Comparison of ENCODE assay signal across 19 mouse cellular contexts in genomic region chr10:27101800-27102353, GRCm38 (mm10).
DNase-seq lines count a peak whose midpoint lies in the region; ATAC-seq and TF ChIP-seq lines count a peak whose summit lies in the region.
"Had no signal": no experiment of that assay in that cellular context is flagged by ENCODE, and none has a peak within 500 bp of the region (broad histone marks: within the 10 kb centered on the region; RNA-seq: fewer than 3 reads in every experiment).

No protein-coding gene starts in this region.

- H3ac ChIP-seq in myocyte (ENCODE audit: control insufficient read depth, insufficient read length), result no peak overlapping the region

- no peak overlapping the region for H3K4me3 ChIP-seq in kidney, adult 2 months (ENCODE audit: insufficient read depth, low read depth, low read length)
- H3K4me3 ChIP-seq in limb, embryonic 14.5 days (replicated peaks; ENCODE audit: low read length), result no peak overlapping the region
- no peak overlapping the region for H3K4me3 ChIP-seq in limb, embryonic 10.5 days
- H3K4me3 ChIP-seq in myocyte, result no peak overlapping the region
- H3K4me3 ChIP-seq: embryonic facial prominence, embryonic 12.5 days; forebrain, embryonic 10.5 days; gastrocnemius, adult 2 months; heart, embryonic 12.5 days; hindbrain, embryonic 10.5 days had no signal

- H3K9ac ChIP-seq in limb, embryonic 14.5 days (ENCODE audit: low read depth, low read length, severe bottlenecking), result no peak overlapping the region
- H3K9ac ChIP-seq: embryonic facial prominence, embryonic 12.5 days; heart, embryonic 12.5 days; hindbrain, embryonic 14.5 days had no signal

- no peak for ATAC-seq in limb, embryonic 14.5 days (ENCODE audit: low FRiP score, low read depth)
- ATAC-seq: forebrain, embryonic 14.5 days had no signal

- H3K79me2 ChIP-seq in myocyte (ENCODE audit: control insufficient read depth, insufficient read depth), result no peaks in the 10 kb centered on the region

- no peak for TF ChIP-seq POLR2A in kidney, adult 2 months (IDR thresholded peaks at IDR 0.05; ENCODE audit: low read depth, low read length)
- TF ChIP-seq POLR2A in limb, embryonic 14.5 days (IDR thresholded peaks at IDR 0.05; ENCODE audit: borderline replicate concordance, extremely low read depth, insufficient read depth, insufficient read length), result no peak
- no peak for TF ChIP-seq POLR2A in myocyte (IDR thresholded peaks at IDR 0.05; ENCODE audit: insufficient read length, low read depth)

- peak; percentile 5 for DNase-seq in kidney, adult 2 months
- no peak for DNase-seq in kidney, adult 9 months
- peak; percentile 23 for DNase-seq in limb, embryonic 14.5 days (ENCODE audit: low spot score)
- no peak for DNase-seq in limb, embryonic 10.5 days (ENCODE audit: low spot score)
- peak; percentile 86 for DNase-seq in NIH3T3 (ENCODE audit: low read depth)
- DNase-seq in adrenal gland, postnatal 36 days, result no peak
- no peak for DNase-seq in adrenal gland, postnatal 4 days (ENCODE audit: low spot score in 2 of 2)
- DNase-seq: adrenal gland, postnatal 14 days; cerebellum, adult 2 months; cerebellum, postnatal 10 days; gastrocnemius, adult 2 months; gastrocnemius, postnatal 25 days had no signal

- no peaks in the 10 kb centered on the region for H3K9me3 ChIP-seq in limb, embryonic 14.5 days (ENCODE audit: control insufficient read depth, low read length)
- H3K9me3 ChIP-seq in limb, embryonic 10.5 days (replicated peaks), result no peaks in the 10 kb centered on the region
- H3K9me3 ChIP-seq: embryonic facial prominence, embryonic 12.5 days; forebrain, embryonic 10.5 days; heart, embryonic 12.5 days; hindbrain, embryonic 10.5 days had no signal

- H3K27me3 ChIP-seq in kidney, adult 2 months (replicated peaks; ENCODE audit: control insufficient read depth, insufficient read depth, low read length), result no peaks in the 10 kb centered on the region
- H3K27me3 ChIP-seq in limb, embryonic 14.5 days (ENCODE audit: control insufficient read depth, insufficient read depth, low read length), result no peaks in the 10 kb centered on the region
- no peaks in the 10 kb centered on the region for H3K27me3 ChIP-seq in limb, embryonic 10.5 days (ENCODE audit: low read depth, poor library complexity, severe bottlenecking)
- no peaks in the 10 kb centered on the region for H3K27me3 ChIP-seq in myocyte (ENCODE audit: control insufficient read depth, insufficient read depth, insufficient read length)
- H3K27me3 ChIP-seq: embryonic facial prominence, embryonic 12.5 days; heart, embryonic 12.5 days had no signal

- 50% methylated on average over 3 of the region's 3 CpGs for WGBS in kidney, adult 2 months
- WGBS in limb, embryonic 14.5 days, result 50% methylated on average over 3 of the region's 3 CpGs
- WGBS in limb, embryonic 10.5 days, result 88% methylated on average over 3 of the region's 3 CpGs

- H3K4me2 ChIP-seq in limb, embryonic 14.5 days (replicated peaks; ENCODE audit: low read depth, low read length, severe bottlenecking), result no peak overlapping the region
- H3K4me2 ChIP-seq in myocyte (ENCODE audit: low read depth), result peak overlapping the region; percentile 36
- H3K4me2 ChIP-seq: embryonic facial prominence, embryonic 12.5 days; heart, embryonic 12.5 days; hindbrain, embryonic 14.5 days had no signal

- no peak for TF ChIP-seq CTCF in kidney, adult 2 months (conservative IDR thresholded peaks at IDR 0.05; ENCODE audit: insufficient read depth, insufficient read length, low read depth, low read length)

- no peaks in the 10 kb centered on the region for H3K36me3 ChIP-seq in kidney, adult 2 months (ENCODE audit: control insufficient read depth, insufficient read depth, low read length)
- H3K36me3 ChIP-seq in limb, embryonic 14.5 days (ENCODE audit: control insufficient read depth, insufficient read depth, low read length), result no peaks in the 10 kb centered on the region
- no peaks in the 10 kb centered on the region for H3K36me3 ChIP-seq in limb, embryonic 10.5 days
- peaks cover 6% of the 10 kb centered on the region for H3K36me3 ChIP-seq in myocyte (ENCODE audit: control insufficient read depth, insufficient read depth)
- H3K36me3 ChIP-seq: embryonic facial prominence, embryonic 12.5 days; forebrain, embryonic 10.5 days; heart, embryonic 12.5 days; hindbrain, embryonic 10.5 days had no signal

- H3K27ac ChIP-seq in kidney, adult 2 months (ENCODE audit: insufficient read depth, low read depth, low read length), result no peak overlapping the region
- no peak overlapping the region for H3K27ac ChIP-seq in limb, embryonic 14.5 days (replicated peaks; ENCODE audit: low read depth, low read length)
- H3K27ac ChIP-seq in limb, embryonic 10.5 days, result no peak overlapping the region
- H3K27ac ChIP-seq: embryonic facial prominence, embryonic 12.5 days; forebrain, embryonic 10.5 days; gastrocnemius, adult 2 months; hindbrain, embryonic 10.5 days; hindbrain, embryonic 14.5 days had no signal

- H3K4me1 ChIP-seq in kidney, adult 2 months (ENCODE audit: control insufficient read depth, insufficient read depth, low read length), result no peaks in the 10 kb centered on the region
- H3K4me1 ChIP-seq in limb, embryonic 14.5 days (ENCODE audit: control insufficient read depth, insufficient read depth, low read length), result no peaks in the 10 kb centered on the region
- H3K4me1 ChIP-seq in limb, embryonic 10.5 days, result no peaks in the 10 kb centered on the region
- H3K4me1 ChIP-seq: embryonic facial prominence, embryonic 12.5 days; forebrain, embryonic 10.5 days; heart, embryonic 12.5 days; hindbrain, embryonic 10.5 days had no signal

TF ChIP-seq in myocyte, 11 proteins besides CTCF, POLR2A, EP300 and RAD21:
- TF ChIP-seq MYOD1 (IDR thresholded peaks at IDR 0.05; ENCODE audit: control insufficient read depth in 1 of 3, insufficient read length in 2 of 3, low read depth in 2 of 3) (no peak), MAX (IDR thresholded peaks at IDR 0.05; ENCODE audit: low read depth) (no peak), CEBPB (IDR thresholded peaks at IDR 0.05; ENCODE audit: insufficient read depth, poor library complexity, severe bottlenecking) (peak; percentile 72), SRF (IDR thresholded peaks at IDR 0.05; ENCODE audit: control insufficient read depth, insufficient read length, low read depth) (no peak), MYOG (IDR thresholded peaks at IDR 0.05; ENCODE audit: control insufficient read depth in 1 of 3, insufficient read depth in 1 of 3, insufficient read length in 2 of 3, low read depth in 2 of 3) (no peak), TCF12 (IDR thresholded peaks at IDR 0.05; ENCODE audit: insufficient read depth, poor library complexity, severe bottlenecking) (no peak), POLR2AphosphoS2 (IDR thresholded peaks at IDR 0.05; ENCODE audit: insufficient read length, low read depth) (no peak), TCF3 (IDR thresholded peaks at IDR 0.05; ENCODE audit: insufficient read length, low read depth) (no peak), USF1 (IDR thresholded peaks at IDR 0.05; ENCODE audit: low read depth) (peak; percentile 91), REST (IDR thresholded peaks at IDR 0.05; ENCODE audit: insufficient read depth, insufficient read length) (no peak), E2F4 (IDR thresholded peaks at IDR 0.05; ENCODE audit: insufficient read depth) (no peak)

Comparison
In these comparisons a context has a peak if more than half of its experiments do, and no peak if none do; other contexts are left out.
1. DNase-seq: peak in kidney, adult 2 months (single experiment), limb, embryonic 14.5 days (single experiment) and NIH3T3 (single experiment); none in kidney, adult 9 months (single experiment), limb, embryonic 10.5 days (single experiment), adrenal gland, postnatal 36 days (0 of 2) and adrenal gland, postnatal 4 days (0 of 2).